Mouse (Mus musculus): ENCODE results near the gene Saxo1. TPM values are rescaled to one million over a fixed set of nuclear protein-coding genes. Genes with fewer than 3 reads are reported as not detected.

Gene Saxo1
- not detected in 2 replicates for polyA plus RNA-seq (2014; fragmentation: Nextera tagmentation; extraction: Ambion mirVana)

- DNase-seq (ENCODE audit: low spot score) = no peak
- no peak within 1 kb of the TSS for H3K4me3 ChIP-seq (ENCODE audit: low read depth, low read length)
- H3K9me3 ChIP-seq (replicated peaks; ENCODE audit: control insufficient read depth, low read length) = no peaks in the 10 kb centered on the region
- H3K27me3 ChIP-seq (replicated peaks; ENCODE audit: control insufficient read depth, insufficient read depth, low read length) = no peaks in the 10 kb centered on the region
- no peak within 1 kb of the TSS for H3K9ac ChIP-seq (ENCODE audit: low read length)
- H3K36me3 ChIP-seq (ENCODE audit: control insufficient read depth, insufficient read depth, low read length) = no peaks in the 10 kb centered on the region
- no peak within 1 kb of the TSS for H3K4me2 ChIP-seq (ENCODE audit: low read length)
- no peak within 1 kb of the TSS for H3K27ac ChIP-seq (ENCODE audit: low read depth, low read length)
- ATAC-seq = no peak
- 96% methylated on average over 7 of the region's 7 CpGs for WGBS
- H3K4me1 ChIP-seq (ENCODE audit: control insufficient read depth, insufficient read depth, low read length) = no peaks in the 10 kb centered on the region
Measured at GRCm38 (mm10) chr4:86558228-86558627, at the start of gene Saxo1. Saxo1 (minus strand) TSS chr4:86558328.

GRCm38 (mm10) chr4:86591304-86591703 lies 33.2 kb upstream of the Saxo1 start:
- peaks cover 34% of the 10 kb centered on the region for H3K36me3 ChIP-seq (ENCODE audit: control insufficient read depth, insufficient read depth, low read length)
- no peaks in the 10 kb centered on the region for H3K27me3 ChIP-seq (replicated peaks; ENCODE audit: control insufficient read depth, insufficient read depth, low read length)
- H3K4me3 ChIP-seq (ENCODE audit: low read depth, low read length) = no peak overlapping the region
- no peak for DNase-seq (ENCODE audit: low spot score)
- H3K4me2 ChIP-seq (ENCODE audit: low read length) = no peak overlapping the region
- ATAC-seq = no peak
- H3K27ac ChIP-seq (ENCODE audit: low read depth, low read length) = no peak overlapping the region
- no peak overlapping the region for H3K9ac ChIP-seq (ENCODE audit: low read length)
- no peaks in the 10 kb centered on the region for H3K9me3 ChIP-seq (replicated peaks; ENCODE audit: control insufficient read depth, low read length)
- 97% methylated on average over 2 of the region's 2 CpGs for WGBS
- H3K4me1 ChIP-seq (ENCODE audit: control insufficient read depth, insufficient read depth, low read length) = no peaks in the 10 kb centered on the region

- H3K27ac ChIP-seq (ENCODE audit: low read depth, low read length) = no peak overlapping the region
- no peak overlapping the region for H3K9ac ChIP-seq (ENCODE audit: low read length)
- H3K4me1 ChIP-seq (ENCODE audit: control insufficient read depth, insufficient read depth, low read length) = no peaks in the 10 kb centered on the region
- H3K9me3 ChIP-seq (replicated peaks; ENCODE audit: control insufficient read depth, low read length) = no peaks in the 10 kb centered on the region
- H3K27me3 ChIP-seq (replicated peaks; ENCODE audit: control insufficient read depth, insufficient read depth, low read length) = no peaks in the 10 kb centered on the region
- H3K4me2 ChIP-seq (ENCODE audit: low read length) = no peak overlapping the region
- WGBS = 84% methylated on average over 3 of the region's 3 CpGs
- DNase-seq (ENCODE audit: low spot score) (peak; percentile 28), ATAC-seq (no peak)
- no peak overlapping the region for H3K4me3 ChIP-seq (ENCODE audit: low read depth, low read length)
- peaks cover 55% of the 10 kb centered on the region for H3K36me3 ChIP-seq (ENCODE audit: control insufficient read depth, insufficient read depth, low read length)
Measured at GRCm38 (mm10) chr4:86588236-86588635, 30.1 kb upstream of the Saxo1 start.

- 84% methylated on average over 3 of the region's 3 CpGs for WGBS
Measured at GRCm38 (mm10) chr4:86580591-86580990, 22.5 kb upstream of the Saxo1 start.

GRCm38 (mm10) chr4:86580056-86580455 lies 21.9 kb upstream of the Saxo1 start:
- H3K9ac ChIP-seq (ENCODE audit: low read length) = no peak overlapping the region
- H3K36me3 ChIP-seq (ENCODE audit: control insufficient read depth, insufficient read depth, low read length) = peaks cover 43% of the 10 kb centered on the region
- H3K27me3 ChIP-seq (replicated peaks; ENCODE audit: control insufficient read depth, insufficient read depth, low read length) = no peaks in the 10 kb centered on the region
- H3K4me1 ChIP-seq (ENCODE audit: control insufficient read depth, insufficient read depth, low read length) = peaks cover 10% of the 10 kb centered on the region
- 43% methylated on average over 4 of the region's 4 CpGs for WGBS
- DNase-seq (ENCODE audit: low spot score) = no peak
- no peaks in the 10 kb centered on the region for H3K9me3 ChIP-seq (replicated peaks; ENCODE audit: control insufficient read depth, low read length)
- H3K4me3 ChIP-seq (ENCODE audit: low read depth, low read length) = no peak overlapping the region
- H3K27ac ChIP-seq (ENCODE audit: low read depth, low read length) = no peak overlapping the region
- no peak for ATAC-seq
- no peak overlapping the region for H3K4me2 ChIP-seq (ENCODE audit: low read length)

More at GRCm38 (mm10) chr4:86580591-86580990, 22.5 kb upstream of the Saxo1 start:
- H3K27ac ChIP-seq (ENCODE audit: low read depth, low read length) = no peak overlapping the region
- peaks cover 48% of the 10 kb centered on the region for H3K36me3 ChIP-seq (ENCODE audit: control insufficient read depth, insufficient read depth, low read length)
- no peaks in the 10 kb centered on the region for H3K27me3 ChIP-seq (replicated peaks; ENCODE audit: control insufficient read depth, insufficient read depth, low read length)
- no peaks in the 10 kb centered on the region for H3K9me3 ChIP-seq (replicated peaks; ENCODE audit: control insufficient read depth, low read length)
- H3K4me3 ChIP-seq (ENCODE audit: low read depth, low read length) = no peak overlapping the region
- H3K4me2 ChIP-seq (ENCODE audit: low read length) = no peak overlapping the region
- H3K9ac ChIP-seq (ENCODE audit: low read length) = no peak overlapping the region
- peaks cover 10% of the 10 kb centered on the region for H3K4me1 ChIP-seq (ENCODE audit: control insufficient read depth, insufficient read depth, low read length)
- ATAC-seq (no peak), DNase-seq (ENCODE audit: low spot score) (no peak)

- ATAC-seq (no peak), DNase-seq (ENCODE audit: low spot score) (no peak)
- Histone ChIP-seq H3K36me3 (ENCODE audit: control insufficient read depth, insufficient read depth, low read length) (peaks cover 17% of the 10 kb centered on the region), H3K27me3 (replicated peaks; ENCODE audit: control insufficient read depth, insufficient read depth, low read length) (no peaks in the 10 kb centered on the region), H3K9me3 (replicated peaks; ENCODE audit: control insufficient read depth, low read length) (no peaks in the 10 kb centered on the region), H3K4me3 (ENCODE audit: low read depth, low read length) (peak overlapping the region; percentile 89), H3K4me1 (ENCODE audit: control insufficient read depth, insufficient read depth, low read length) (peaks cover 14% of the 10 kb centered on the region), H3K4me2 (ENCODE audit: low read length) (peak overlapping the region; percentile 88), H3K27ac (ENCODE audit: low read depth, low read length) (0 out of 2 replicates have a peak overlapping the region, but pooled peaks have one; percentile 96), H3K9ac (ENCODE audit: low read length) (peak overlapping the region; percentile 98)
- 8% methylated on average over 11 of the region's 11 CpGs for WGBS
Measured at GRCm38 (mm10) chr4:86576630-86577225, 18.6 kb upstream of the Saxo1 start.

- H3K4me1 ChIP-seq (ENCODE audit: control insufficient read depth, insufficient read depth, low read length) = peaks cover 14% of the 10 kb centered on the region
- WGBS = under 1% methylated on average over 20 of the region's 20 CpGs
- no peaks in the 10 kb centered on the region for H3K9me3 ChIP-seq (replicated peaks; ENCODE audit: control insufficient read depth, low read length)
- DNase-seq (ENCODE audit: low spot score) = peak; percentile 61
- peak overlapping the region; percentile 89 for H3K4me3 ChIP-seq (ENCODE audit: low read depth, low read length)
- peaks cover 17% of the 10 kb centered on the region for H3K36me3 ChIP-seq (ENCODE audit: control insufficient read depth, insufficient read depth, low read length)
- peak overlapping the region; percentile 98 for H3K9ac ChIP-seq (ENCODE audit: low read length)
- peak overlapping the region; percentile 88 for H3K4me2 ChIP-seq (ENCODE audit: low read length)
- no peaks in the 10 kb centered on the region for H3K27me3 ChIP-seq (replicated peaks; ENCODE audit: control insufficient read depth, insufficient read depth, low read length)
- peak; percentile 2; the same call in 1 of the 2 replicates for ATAC-seq
- H3K27ac ChIP-seq (ENCODE audit: low read depth, low read length) = peak overlapping the region; percentile 96
Measured at GRCm38 (mm10) chr4:86576120-86576541, 18.0 kb upstream of the Saxo1 start.

- ATAC-seq = peak; percentile 98
- Histone ChIP-seq H3K9me3 (replicated peaks; ENCODE audit: control insufficient read depth, low read length) (no peaks in the 10 kb centered on the region), H3K36me3 (ENCODE audit: control insufficient read depth, insufficient read depth, low read length) (peaks cover 14% of the 10 kb centered on the region), H3K4me1 (ENCODE audit: control insufficient read depth, insufficient read depth, low read length) (peaks cover 14% of the 10 kb centered on the region), H3K9ac (ENCODE audit: low read length) (peak within 1 kb of the TSS; percentile 98), H3K27me3 (replicated peaks; ENCODE audit: control insufficient read depth, insufficient read depth, low read length) (no peaks in the 10 kb centered on the region), H3K27ac (ENCODE audit: low read depth, low read length) (peak within 1 kb of the TSS; percentile 96), H3K4me2 (ENCODE audit: low read length) (peak within 1 kb of the TSS; percentile 88), H3K4me3 (ENCODE audit: low read depth, low read length) (peak within 1 kb of the TSS; percentile 89)
- peak; percentile 98 for DNase-seq (ENCODE audit: low spot score)
- WGBS = under 1% methylated on average over 53 of the region's 53 CpGs
Measured at GRCm38 (mm10) chr4:86575283-86575983, 17.3 kb upstream of the Saxo1 start, which contains the start of gene Rraga. Rraga (plus strand) TSS chr4:86575668.

GRCm38 (mm10) chr4:86574939-86575282 lies 16.8 kb upstream of the Saxo1 start:
- Histone ChIP-seq H3K9ac (ENCODE audit: low read length) (peak overlapping the region; percentile 98), H3K27ac (ENCODE audit: low read depth, low read length) (peak overlapping the region; percentile 96), H3K4me2 (ENCODE audit: low read length) (peak overlapping the region; percentile 88), H3K4me1 (ENCODE audit: control insufficient read depth, insufficient read depth, low read length) (peaks cover 14% of the 10 kb centered on the region), H3K36me3 (ENCODE audit: control insufficient read depth, insufficient read depth, low read length) (peaks cover 10% of the 10 kb centered on the region), H3K4me3 (ENCODE audit: low read depth, low read length) (peak overlapping the region; percentile 89), H3K9me3 (replicated peaks; ENCODE audit: control insufficient read depth, low read length) (no peaks in the 10 kb centered on the region), H3K27me3 (replicated peaks; ENCODE audit: control insufficient read depth, insufficient read depth, low read length) (no peaks in the 10 kb centered on the region)
- WGBS = 11% methylated on average over 6 of the region's 6 CpGs
- peak; percentile 24 for ATAC-seq
- no peak for DNase-seq (ENCODE audit: low spot score)

All from forebrain, embryonic 14.5 days (tissue).